Mouse (Mus musculus): ENCODE results near the gene Dnase1. TPM values are rescaled to one million over a fixed set of nuclear protein-coding genes. Genes with fewer than 3 reads are reported as not detected.

Dnase1 gene
- total and polyA plus RNA-seq, 3 experiments = 0.64 to 5.9 TPM; not detected in 1

DNA sequence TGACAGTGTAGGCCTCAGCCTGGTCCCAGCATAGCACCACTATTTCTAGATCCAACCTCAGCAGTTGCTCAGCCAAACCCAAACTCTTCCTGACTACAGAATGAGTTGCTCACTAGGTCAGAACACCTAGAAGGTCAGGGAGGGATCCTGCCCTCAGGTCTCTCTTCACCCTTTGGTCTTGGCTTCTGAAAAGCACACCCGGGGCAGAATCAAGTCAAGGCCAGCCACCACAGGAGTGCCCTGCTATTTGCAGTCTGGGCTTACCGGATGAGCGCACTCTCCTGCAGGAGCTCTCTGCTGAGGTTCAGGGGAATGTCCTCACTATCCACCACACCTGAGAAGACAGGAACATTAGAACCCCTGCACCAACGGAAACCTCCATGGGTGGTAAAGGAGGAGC lies 15.9 kb downstream of the Dnase1 start:
- in situ Hi-C loops (cut with MboI; ENCODE audit: low pct_ligation_motif_present, low pct_unique_long_range_greater_than_20kb, low sequenced_read_pairs) = no loop called here

DNA sequence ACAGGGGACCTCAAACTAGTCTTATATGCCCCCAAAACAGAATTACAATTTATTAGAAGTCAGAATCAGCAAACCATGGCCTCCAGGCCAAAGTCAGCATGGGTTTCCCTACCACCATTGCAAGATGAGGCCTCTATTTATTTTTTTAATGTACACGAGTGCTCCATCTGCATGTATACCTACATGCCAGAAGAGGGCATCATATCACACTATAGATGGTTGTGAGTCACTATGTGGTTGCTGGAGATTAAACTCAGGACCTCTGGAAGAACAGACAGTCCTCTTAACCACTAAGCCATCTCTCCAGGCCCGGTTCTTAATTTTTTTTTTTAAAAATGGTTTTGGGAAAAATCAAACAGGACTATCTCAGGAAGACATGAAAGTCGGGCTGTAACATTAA lies 17.1 kb downstream of the Dnase1 start:
- TF ChIP-seq POLR2A (IDR thresholded peaks at IDR 0.05; ENCODE audit: low read depth, low read length) (no peak), TBP (conservative IDR thresholded peaks at IDR 0.05; ENCODE audit: low read depth, low read length) (no peak), MAFK (IDR thresholded peaks at IDR 0.05; ENCODE audit: insufficient replicate concordance, low read length) (no peak), HCFC1 (IDR thresholded peaks at IDR 0.05; ENCODE audit: low read depth, low read length) (no peak), CTCF (conservative IDR thresholded peaks at IDR 0.05 in 1 of 2, IDR thresholded peaks at IDR 0.05 in 1 of 2; ENCODE audit: low read depth in 2 of 2, low read length in 2 of 2) (peak in 1 of 2 experiments; percentile 43; a peak in 2 of 4 replicates)
- Histone ChIP-seq H3K27ac (ENCODE audit: insufficient read depth, low read depth) (no peak overlapping the region), H3K4me2 (ENCODE audit: insufficient read depth, low read depth, poor library complexity, severe bottlenecking) (no peak overlapping the region), H3K27me3 (replicated peaks) (no peaks in the 10 kb centered on the region), H3K36me3 (replicated peaks in 1 of 2; ENCODE audit: control insufficient read depth in 1 of 2, insufficient read depth in 1 of 2, low read length in 1 of 2) (peaks cover 84 to 94% of the 10 kb centered on the region in 2 experiments), H3K9me3 (replicated peaks; ENCODE audit: low read length) (no peaks in the 10 kb centered on the region), H3K4me1 (ENCODE audit: control insufficient read depth in 1 of 2, insufficient read depth in 2 of 2) (no peaks in the 10 kb centered on the region), H3K4me3 (replicated peaks in 1 of 3; ENCODE audit: low read depth in 2 of 3, low read length in 2 of 3, poor library complexity in 1 of 3) (no peak overlapping the region), H3K9ac (ENCODE audit: insufficient read depth, low read depth) (no peak overlapping the region), H3K79me2 (replicated peaks; ENCODE audit: control insufficient read depth, extremely low read depth, insufficient read depth, poor library complexity, severe bottlenecking) (no peaks in the 10 kb centered on the region)
- dilution Hi-C loops (cut with MboI; ENCODE audit: extremely low pct_ligation_motif_present, extremely low pct_unique_long_range_greater_than_20kb, low sequenced_read_pairs) = no loop called here
- DNase-seq (ENCODE audit: extremely low read depth) = no peak
- in situ Hi-C loops (cut with MboI; ENCODE audit: low pct_ligation_motif_present, low pct_unique_long_range_greater_than_20kb, low sequenced_read_pairs) = no loop called here

More for the DNA sequence above, 15.9 kb downstream of the Dnase1 start:
- no peaks in the 10 kb centered on the region for H3K27me3 ChIP-seq (replicated peaks)
- no peak overlapping the region for H3K4me3 ChIP-seq (replicated peaks in 1 of 3; ENCODE audit: low read depth in 2 of 3, low read length in 2 of 3, poor library complexity in 1 of 3)
- H3K79me2 ChIP-seq (replicated peaks; ENCODE audit: control insufficient read depth, extremely low read depth, insufficient read depth, poor library complexity, severe bottlenecking) = no peaks in the 10 kb centered on the region
- DNase-seq (ENCODE audit: extremely low read depth) = no peak
- H3K4me2 ChIP-seq (ENCODE audit: insufficient read depth, low read depth, poor library complexity, severe bottlenecking) = no peak overlapping the region
- TF ChIP-seq JUND (conservative IDR thresholded peaks at IDR 0.05; ENCODE audit: low read depth, low read length) (no peak), EP300 (IDR thresholded peaks at IDR 0.05; ENCODE audit: low read length) (no peak), ELF1 (IDR thresholded peaks at IDR 0.05; ENCODE audit: low read depth, low read length) (no peak), ZKSCAN1 (IDR thresholded peaks at IDR 0.05; ENCODE audit: borderline replicate concordance, low read depth, low read length) (no peak)
- no peak overlapping the region for H3K27ac ChIP-seq (ENCODE audit: insufficient read depth, low read depth)
- dilution Hi-C loops (cut with MboI; ENCODE audit: extremely low pct_ligation_motif_present, extremely low pct_unique_long_range_greater_than_20kb, low sequenced_read_pairs) = no loop called here
- no peaks in the 10 kb centered on the region for H3K4me1 ChIP-seq (ENCODE audit: control insufficient read depth in 1 of 2, insufficient read depth in 2 of 2)
- no peaks in the 10 kb centered on the region for H3K9me3 ChIP-seq (replicated peaks; ENCODE audit: low read length)
- no peak overlapping the region for H3K9ac ChIP-seq (ENCODE audit: insufficient read depth, low read depth)
- peaks cover 76 to 94% of the 10 kb centered on the region in 2 experiments for H3K36me3 ChIP-seq (replicated peaks in 1 of 2; ENCODE audit: control insufficient read depth in 1 of 2, insufficient read depth in 1 of 2, low read length in 1 of 2)

DNA sequence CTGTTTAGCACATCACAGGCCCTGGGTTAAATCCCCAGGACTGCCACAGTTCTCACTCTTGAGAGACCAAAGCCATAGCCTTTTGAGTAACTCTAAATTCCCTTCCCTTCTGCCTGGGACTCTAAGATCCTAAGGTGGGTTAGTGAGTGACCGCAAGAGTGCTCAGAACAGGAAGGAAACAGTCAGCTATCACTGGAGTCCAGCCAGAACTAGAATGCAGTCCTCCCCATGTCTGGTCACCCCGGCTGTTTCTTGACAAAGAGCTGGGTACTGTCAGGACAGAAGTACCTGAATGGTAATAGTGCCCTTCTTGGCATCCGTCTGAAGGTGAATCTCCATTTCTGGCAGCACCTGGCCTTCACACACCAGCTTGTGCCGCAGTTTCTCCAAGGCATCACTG lies 28.2 kb downstream of the Dnase1 start:
- H3K79me2 ChIP-seq (replicated peaks; ENCODE audit: control insufficient read depth, extremely low read depth, insufficient read depth, poor library complexity, severe bottlenecking) = no peaks in the 10 kb centered on the region; the same call in 1 of the 2 replicates
- no peak overlapping the region for H3K4me3 ChIP-seq (replicated peaks in 1 of 3; ENCODE audit: low read depth in 2 of 3, low read length in 2 of 3, poor library complexity in 1 of 3)
- H3K27me3 ChIP-seq (replicated peaks) = no peaks in the 10 kb centered on the region
- TF ChIP-seq MAZ (IDR thresholded peaks at IDR 0.05; ENCODE audit: low read depth, low read length) = no peak
- no peak for TF ChIP-seq HCFC1 (IDR thresholded peaks at IDR 0.05; ENCODE audit: low read depth, low read length)
- TF ChIP-seq KAT2A (IDR thresholded peaks at IDR 0.05; ENCODE audit: insufficient replicate concordance, low read length) = no peak
- no peak for TF ChIP-seq UBTF (IDR thresholded peaks at IDR 0.05; ENCODE audit: low read depth, low read length)
- TF ChIP-seq CHD1 (IDR thresholded peaks at IDR 0.05; ENCODE audit: low read depth, low read length) = no peak
- TF ChIP-seq SIN3A (IDR thresholded peaks at IDR 0.05; ENCODE audit: low read length) = no peak
- TF ChIP-seq TBP (conservative IDR thresholded peaks at IDR 0.05; ENCODE audit: low read depth, low read length) = no peak
- no peak for TF ChIP-seq JUND (conservative IDR thresholded peaks at IDR 0.05; ENCODE audit: low read depth, low read length)
- no peak for TF ChIP-seq PAX5 (IDR thresholded peaks at IDR 0.05; ENCODE audit: low read length)
- TF ChIP-seq ZKSCAN1 (IDR thresholded peaks at IDR 0.05; ENCODE audit: borderline replicate concordance, low read depth, low read length) = no peak
- TF ChIP-seq POLR2AphosphoS2 (IDR thresholded peaks at IDR 0.05; ENCODE audit: low read depth, low read length) = no peak
- TF ChIP-seq CTCF (conservative IDR thresholded peaks at IDR 0.05 in 1 of 2, IDR thresholded peaks at IDR 0.05 in 1 of 2; ENCODE audit: low read depth in 2 of 2, low read length in 2 of 2) = no peak
- no peak for TF ChIP-seq ZMIZ1 (IDR thresholded peaks at IDR 0.05; ENCODE audit: low read depth, low read length)
- TF ChIP-seq SMC3 (IDR thresholded peaks at IDR 0.05; ENCODE audit: low read depth, low read length) = no peak
- no peak for TF ChIP-seq USF2 (conservative IDR thresholded peaks at IDR 0.05; ENCODE audit: low read depth, low read length)
- no peak for TF ChIP-seq MAFK (IDR thresholded peaks at IDR 0.05; ENCODE audit: insufficient replicate concordance, low read length)
- no peak for TF ChIP-seq NELFE (IDR thresholded peaks at IDR 0.05; ENCODE audit: low read depth, low read length)
- no peak for TF ChIP-seq CHD2 (IDR thresholded peaks at IDR 0.05; ENCODE audit: low read length)
- TF ChIP-seq GABPA (IDR thresholded peaks at IDR 0.05; ENCODE audit: insufficient replicate concordance, low read depth, low read length) = no peak
- H3K4me1 ChIP-seq (ENCODE audit: control insufficient read depth in 1 of 2, insufficient read depth in 2 of 2) = no peaks in the 10 kb centered on the region
- H3K9me3 ChIP-seq (replicated peaks; ENCODE audit: low read length) = no peaks in the 10 kb centered on the region
- H3K36me3 ChIP-seq (replicated peaks in 1 of 2; ENCODE audit: control insufficient read depth in 1 of 2, insufficient read depth in 1 of 2, low read length in 1 of 2) = peaks cover 74 to 95% of the 10 kb centered on the region in 2 experiments
- no peak overlapping the region for H3K27ac ChIP-seq (ENCODE audit: insufficient read depth, low read depth)
- DNase-seq (ENCODE audit: extremely low read depth) = no peak
- dilution Hi-C loops (cut with MboI; ENCODE audit: extremely low pct_ligation_motif_present, extremely low pct_unique_long_range_greater_than_20kb, low sequenced_read_pairs) = no loop called here
- no peak overlapping the region for H3K4me2 ChIP-seq (ENCODE audit: insufficient read depth, low read depth, poor library complexity, severe bottlenecking)
- H3K9ac ChIP-seq (ENCODE audit: insufficient read depth, low read depth) = no peak overlapping the region
- in situ Hi-C loops (cut with MboI; ENCODE audit: low pct_ligation_motif_present, low pct_unique_long_range_greater_than_20kb, low sequenced_read_pairs) = loop anchor here (5.0 kb wide), 2 partner anchors 202 to 228 kb away; no protein-coding TSS in a partner anchor
